Mouse (Mus musculus): ENCODE measurements around the gene Nfe2. TPM values are rescaled to one million over a fixed set of nuclear protein-coding genes. Genes with fewer than 3 reads are reported as not detected.
A peak's percentile ranks its signal among the peaks of the same experiment; 100 is the strongest.
"Not testable (repeated sequence)": the region's sequence is repeated elsewhere in the genome, so short reads cannot be mapped to it uniquely, and the experiment has no call there.

Nfe2 gene
- polyA plus RNA-seq, 1 experiment: 1.2 TPM

- no peak for DNase-seq (ENCODE audit: low read depth)
- TF ChIP-seq CTCF (IDR thresholded peaks at IDR 0.05; ENCODE audit: borderline replicate concordance, extremely low read depth, insufficient read depth, insufficient read length): no peak
- TF ChIP-seq POLR2A (IDR thresholded peaks at IDR 0.05; ENCODE audit: borderline replicate concordance, extremely low read depth, insufficient read depth, insufficient read length, poor library complexity, severe bottlenecking): no peak
Measured at GRCm38 (mm10) chr15:103247782-103248400, 10.3 kb downstream of the Nfe2 start.

DNA sequence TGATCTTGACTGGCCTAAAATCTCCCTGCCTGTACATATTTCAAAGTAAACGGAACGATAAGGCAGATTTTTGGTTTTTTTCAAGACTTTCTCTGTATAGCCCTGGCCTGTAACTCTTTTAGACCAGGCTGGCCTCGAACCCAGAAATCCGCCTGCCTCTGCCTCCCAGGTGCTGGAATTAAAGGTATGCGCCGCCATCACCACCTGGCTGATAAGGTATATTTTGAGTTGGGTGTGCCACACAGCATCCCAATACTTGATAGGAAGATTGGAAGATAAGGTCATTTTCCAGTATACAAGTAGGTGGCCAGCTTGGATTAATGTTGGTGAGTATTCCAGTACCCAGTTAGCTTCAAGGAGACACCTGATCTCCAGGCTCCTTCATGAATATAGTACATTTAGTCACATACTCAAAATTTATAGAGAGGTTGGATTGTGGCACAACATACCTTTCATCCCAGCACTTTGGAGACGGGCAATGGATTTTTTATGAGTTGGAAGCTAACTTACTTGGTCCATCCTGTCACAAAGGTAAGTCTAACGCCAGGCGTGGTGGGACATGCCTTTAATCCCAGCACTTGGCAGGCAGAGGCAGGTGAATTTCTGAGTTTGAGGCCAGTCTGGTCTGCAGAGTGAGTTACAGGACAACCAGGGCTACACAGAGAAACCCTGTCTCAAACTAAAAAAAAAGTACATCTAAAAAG, 11.0 kb downstream of the Nfe2 start:
- DNase-seq (ENCODE audit: low read depth): no peak
- TF ChIP-seq CTCF (IDR thresholded peaks at IDR 0.05; ENCODE audit: borderline replicate concordance, extremely low read depth, insufficient read depth, insufficient read length) (no peak), POLR2A (IDR thresholded peaks at IDR 0.05; ENCODE audit: borderline replicate concordance, extremely low read depth, insufficient read depth, insufficient read length, poor library complexity, severe bottlenecking) (no peak)

GRCm38 (mm10) chr15:103245616-103246015, 12.6 kb downstream of the Nfe2 start:
- TF ChIP-seq CTCF (IDR thresholded peaks at IDR 0.05; ENCODE audit: borderline replicate concordance, extremely low read depth, insufficient read depth, insufficient read length): no peak
- no peak for TF ChIP-seq POLR2A (IDR thresholded peaks at IDR 0.05; ENCODE audit: borderline replicate concordance, extremely low read depth, insufficient read depth, insufficient read length, poor library complexity, severe bottlenecking)
- DNase-seq (ENCODE audit: low read depth): no peak

DNA sequence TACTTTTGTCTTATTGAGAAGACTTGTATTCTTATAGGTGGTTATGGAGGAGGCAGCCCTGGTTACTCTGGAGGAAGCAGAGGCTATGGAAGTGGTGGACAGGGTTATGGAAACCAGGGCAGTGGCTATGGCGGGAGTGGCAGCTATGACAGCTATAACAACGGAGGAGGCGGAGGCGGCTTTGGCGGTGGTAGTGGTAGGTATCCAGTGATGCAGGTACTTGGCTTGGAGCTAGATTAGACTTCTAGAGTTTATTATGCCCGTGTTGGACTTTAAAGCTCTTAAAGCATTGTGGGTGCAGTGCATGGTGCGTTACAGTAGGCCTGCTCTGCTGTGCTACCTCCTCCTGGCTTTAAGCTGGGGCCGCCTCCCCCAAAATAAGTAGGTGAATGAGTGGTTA, 15.3 kb downstream of the Nfe2 start:
- no peak for TF ChIP-seq CTCF (IDR thresholded peaks at IDR 0.05; ENCODE audit: borderline replicate concordance, extremely low read depth, insufficient read depth, insufficient read length)
- TF ChIP-seq POLR2A (IDR thresholded peaks at IDR 0.05; ENCODE audit: borderline replicate concordance, extremely low read depth, insufficient read depth, insufficient read length, poor library complexity, severe bottlenecking): no peak

DNA sequence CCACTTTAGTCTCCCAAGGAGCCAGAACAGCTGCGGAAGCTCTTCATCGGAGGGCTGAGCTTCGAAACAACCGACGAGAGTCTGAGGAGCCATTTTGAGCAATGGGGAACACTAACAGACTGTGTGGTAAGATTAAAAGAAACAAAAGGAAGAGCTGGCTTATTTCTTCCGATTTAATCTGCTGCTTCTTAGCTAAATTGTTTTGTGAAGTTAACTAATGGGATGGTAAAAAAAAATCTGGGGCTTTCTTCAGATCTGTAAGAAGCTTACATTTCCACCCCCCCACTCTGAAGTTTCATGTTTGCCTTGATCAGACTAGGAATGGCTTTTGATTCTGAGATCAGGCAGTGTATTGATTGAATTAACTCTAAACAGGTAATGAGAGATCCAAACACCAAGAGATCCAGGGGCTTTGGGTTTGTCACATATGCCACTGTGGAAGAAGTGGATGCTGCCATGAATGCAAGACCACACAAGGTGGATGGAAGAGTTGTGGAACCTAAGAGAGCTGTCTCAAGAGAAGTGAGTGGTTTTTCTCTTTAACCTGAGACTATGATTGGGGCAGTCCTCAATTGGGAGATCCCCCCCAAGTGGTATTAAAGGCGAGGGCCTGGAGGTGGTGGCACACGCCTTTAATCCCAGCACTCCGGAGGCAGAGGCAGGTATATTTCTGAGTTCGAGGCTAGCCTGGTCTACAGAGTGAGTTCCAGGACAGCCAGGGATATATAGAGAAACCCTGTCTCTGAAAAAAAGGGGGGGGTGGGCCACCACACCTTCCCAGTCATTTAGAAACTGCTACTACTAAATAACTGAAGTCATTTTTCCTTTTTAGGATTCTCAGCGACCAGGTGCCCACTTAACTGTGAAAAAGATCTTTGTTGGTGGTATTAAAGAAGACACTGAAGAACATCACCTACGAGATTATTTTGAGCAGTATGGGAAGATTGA, 16.9 kb downstream of the Nfe2 start:
- DNase-seq (ENCODE audit: low read depth): not testable (repeated sequence)

More for the DNA sequence above, 15.3 kb downstream of the Nfe2 start:
- DNase-seq (ENCODE audit: low read depth): no peak

- peak; percentile 100 for DNase-seq (ENCODE audit: low read depth)
- TF ChIP-seq POLR2A (IDR thresholded peaks at IDR 0.05; ENCODE audit: borderline replicate concordance, extremely low read depth, insufficient read depth, insufficient read length, poor library complexity, severe bottlenecking): peak; percentile 54; the same call in 1 of the 2 replicates
- TF ChIP-seq CTCF (IDR thresholded peaks at IDR 0.05; ENCODE audit: borderline replicate concordance, extremely low read depth, insufficient read depth, insufficient read length): no peak
Measured at GRCm38 (mm10) chr15:103240160-103241028, 17.8 kb downstream of the Nfe2 start, which contains the start of gene Hnrnpa1. Gene Hnrnpa1 (plus strand): TSS chr15:103240432.

GRCm38 (mm10) chr15:103239685-103240159, 18.5 kb downstream of the Nfe2 start, which contains the start of gene Cbx5:
Gene Cbx5 (minus strand): TSS chr15:103239816.
- peak; percentile 99 for DNase-seq (ENCODE audit: low read depth)
- no peak for TF ChIP-seq CTCF (IDR thresholded peaks at IDR 0.05; ENCODE audit: borderline replicate concordance, extremely low read depth, insufficient read depth, insufficient read length)
- peak; percentile 42; the same call in 1 of the 2 replicates for TF ChIP-seq POLR2A (IDR thresholded peaks at IDR 0.05; ENCODE audit: borderline replicate concordance, extremely low read depth, insufficient read depth, insufficient read length, poor library complexity, severe bottlenecking)

- TF ChIP-seq POLR2A (IDR thresholded peaks at IDR 0.05; ENCODE audit: borderline replicate concordance, extremely low read depth, insufficient read depth, insufficient read length, poor library complexity, severe bottlenecking) (no peak), CTCF (IDR thresholded peaks at IDR 0.05; ENCODE audit: borderline replicate concordance, extremely low read depth, insufficient read depth, insufficient read length) (no peak)
- DNase-seq (ENCODE audit: low read depth): peak; percentile 99
Measured at GRCm38 (mm10) chr15:103239130-103239684, 19.0 kb downstream of the Nfe2 start.

- no peak for DNase-seq (ENCODE audit: low read depth)
- TF ChIP-seq CTCF (IDR thresholded peaks at IDR 0.05; ENCODE audit: borderline replicate concordance, extremely low read depth, insufficient read depth, insufficient read length) (no peak), POLR2A (IDR thresholded peaks at IDR 0.05; ENCODE audit: borderline replicate concordance, extremely low read depth, insufficient read depth, insufficient read length, poor library complexity, severe bottlenecking) (no peak)
Measured at GRCm38 (mm10) chr15:103237295-103237694, 20.9 kb downstream of the Nfe2 start.

DNA sequence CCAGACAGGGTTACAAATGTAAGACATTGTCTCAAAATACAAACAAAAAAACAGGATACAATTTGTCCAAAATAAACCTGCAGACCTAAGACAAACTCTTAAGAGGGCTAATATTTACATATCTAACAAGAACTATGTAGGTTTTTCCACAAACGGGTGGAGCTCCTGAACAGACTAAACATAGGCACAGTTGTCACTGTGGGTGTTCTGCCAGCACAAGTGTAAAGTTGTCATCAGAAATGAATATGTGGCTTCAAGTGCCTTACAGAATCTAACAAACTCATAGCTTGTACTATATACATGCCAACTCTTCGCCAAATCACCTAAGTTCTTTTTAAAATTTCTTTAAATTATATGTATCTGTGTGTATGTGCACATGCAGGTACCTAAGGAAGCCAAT, 25.1 kb downstream of the Nfe2 start:
- DNase-seq (ENCODE audit: low read depth): no peak
- TF ChIP-seq POLR2A (IDR thresholded peaks at IDR 0.05; ENCODE audit: borderline replicate concordance, extremely low read depth, insufficient read depth, insufficient read length, poor library complexity, severe bottlenecking) (no peak), CTCF (IDR thresholded peaks at IDR 0.05; ENCODE audit: borderline replicate concordance, extremely low read depth, insufficient read depth, insufficient read length) (no peak)
